Mouse (Mus musculus): ENCODE measurements at regions not wholly inside any gene's neighbourhood (a gene's known extent, or its start where the extent isn't known, plus 50 kb on each side); places are given as distances from the start of the nearest gene placed in this dataset.

- TF ChIP-seq POLR2A (IDR thresholded peaks at IDR 0.05; ENCODE audit: borderline replicate concordance, extremely low read depth, low read depth, low read length) = no peak
- no peak for TF ChIP-seq CTCF (IDR thresholded peaks at IDR 0.05; ENCODE audit: insufficient read depth, low read length)
Observed at GRCm38 (mm10) chr12:68643671-68644070, 515.3 kb downstream of the Rps29 start.
